Mouse (Mus musculus) heart, embryonic 15.5 days (tissue): ENCODE results near the gene Tmem33. TPM values are rescaled to one million over a fixed set of nuclear protein-coding genes. Genes with fewer than 3 reads are reported as not detected.

ENCODE experiments used
- ATAC-seq: fragments of 200-750 bp; cut with Nextera tagmentation; replicated peaks from 2 replicates; pipeline ENCODE4 v1.8.0; 2017; ENCODE audit warnings: low read depth, moderate TSS enrichment; ENCODE audit not compliant: insufficient number of reproducible peaks, insufficient read depth, low FRiP score
- H3K27ac ChIP-seq: fragments of 300-500 bp; sonication (generic); 2 replicates; pipeline ENCODE4 v1.5.1; 2015; ENCODE audit warnings: mild to moderate bottlenecking, inconsistent platforms
- H3K27me3 ChIP-seq: fragments of 300-500 bp; sonication (generic); 2 replicates; pipeline ENCODE4 v1.6.1; 2015; ENCODE audit warnings: inconsistent platforms
- H3K36me3 ChIP-seq: fragments of 300-500 bp; sonication (generic); 2 replicates; pipeline ENCODE4 v1.6.1; 2015; ENCODE audit warnings: mild to moderate bottlenecking, inconsistent platforms
- H3K4me1 ChIP-seq: fragments of 300-500 bp; sonication (generic); replicated peaks from 2 replicates; pipeline ENCODE4 v1.6.1; 2015; ENCODE audit warnings: inconsistent platforms
- H3K4me2 ChIP-seq: fragments of 300-500 bp; sonication (generic); 2 replicates; pipeline ENCODE4 v1.6.1; 2015; ENCODE audit warnings: inconsistent platforms, mild to moderate bottlenecking, moderate library complexity
- H3K4me3 ChIP-seq: fragments of 300-500 bp; sonication (generic); 2 replicates; pipeline ENCODE4 v1.5.1; 2015; ENCODE audit warnings: mild to moderate bottlenecking, inconsistent platforms
- H3K9ac ChIP-seq: fragments of 300-500 bp; sonication (generic); 2 replicates; pipeline ENCODE4 v1.6.1; 2015; ENCODE audit warnings: mild to moderate bottlenecking, inconsistent platforms
- H3K9me3 ChIP-seq: fragments of 300-500 bp; sonication (generic); replicated peaks from 2 replicates; pipeline ENCODE4 v1.6.1; 2016; ENCODE audit warnings: inconsistent platforms
- WGBS: fragments of 180-500 bp; shearing (Covaris S2); methylation state at CpG from one replicate; pipeline ENCODE4 v1.1.7; 2015; ENCODE audit warnings: mixed read lengths; 5-methylcytosine and 5-hydroxymethylcytosine counted together
- polyA plus RNA-seq: library from polyadenylated mRNA; unstranded; fragments of >200 nt; fragmentation: Nextera tagmentation; extraction: Ambion mirVana; gene quantifications from 2 replicates; pipeline ENCODE4 v1.2.1, GENCODE M21; 2015

Gene Tmem33
- polyA plus RNA-seq, 1 experiment from 2014 or later = 46.4 TPM

- Histone ChIP-seq H3K9ac (no peak overlapping the region), H3K4me1 (peaks cover 21% of the 10 kb centered on the region), H3K4me3 (no peak overlapping the region), H3K27me3 (peaks cover 94% of the 10 kb centered on the region), H3K36me3 (no peaks in the 10 kb centered on the region), H3K4me2 (no peak overlapping the region), H3K27ac (no peak overlapping the region), H3K9me3 (peaks cover 8% of the 10 kb centered on the region; the same call in 1 of the 2 replicates)
- no peak for ATAC-seq
- WGBS = 44% methylated on average over 7 of the region's 7 CpGs
Observed at GRCm38 (mm10) chr5:67225758-67226157, 34.6 kb upstream of the Tmem33 start.

- no peak overlapping the region for H3K9ac ChIP-seq
- no peak overlapping the region for H3K4me2 ChIP-seq
- ATAC-seq = no peak
- no peak overlapping the region for H3K27ac ChIP-seq
- H3K4me3 ChIP-seq = no peak overlapping the region
- peaks cover 94% of the 10 kb centered on the region for H3K27me3 ChIP-seq
- 9% methylated on average over 11 of the region's 11 CpGs for WGBS
- H3K36me3 ChIP-seq = no peaks in the 10 kb centered on the region
- H3K4me1 ChIP-seq = peaks cover 27% of the 10 kb centered on the region
- peaks cover 8% of the 10 kb centered on the region; the same call in 1 of the 2 replicates for H3K9me3 ChIP-seq
Observed at GRCm38 (mm10) chr5:67227261-67227660, 33.1 kb upstream of the Tmem33 start.

DNA sequence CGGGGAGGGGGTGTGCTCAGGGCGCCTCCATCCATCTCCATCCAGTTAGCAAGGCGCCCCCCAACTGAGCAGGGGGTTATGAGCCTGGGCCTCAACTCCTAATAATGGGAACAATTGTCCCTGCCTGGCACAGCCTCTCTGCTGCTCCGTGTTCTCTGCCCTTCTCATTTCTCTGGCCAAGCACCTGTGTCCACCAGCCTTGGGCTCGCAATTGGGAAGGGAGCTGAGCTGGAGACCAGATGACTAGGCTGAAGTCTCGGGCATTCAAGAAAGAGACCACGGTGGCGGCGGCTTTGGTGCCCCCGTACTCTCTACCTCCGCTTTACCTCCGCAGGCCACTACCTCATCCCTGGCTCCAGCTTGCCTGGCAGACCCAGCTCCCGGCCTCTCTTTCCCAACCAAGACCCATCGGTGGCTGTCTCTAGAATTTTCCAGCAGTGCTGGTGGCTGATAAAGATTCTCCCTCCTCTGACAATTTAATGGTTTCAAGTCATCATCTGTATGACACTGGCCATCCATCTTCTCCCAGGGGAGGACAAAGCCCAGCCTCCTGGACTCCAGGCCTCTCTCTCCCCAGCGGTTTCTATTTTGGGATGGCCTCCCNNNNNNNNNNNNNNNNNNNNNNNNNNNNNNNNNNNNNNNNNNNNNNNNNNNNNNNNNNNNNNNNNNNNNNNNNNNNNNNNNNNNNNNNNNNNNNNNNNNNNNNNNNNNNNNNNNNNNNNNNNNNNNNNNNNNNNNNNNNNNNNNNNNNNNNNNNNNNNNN, 32.5 kb upstream of the Tmem33 start:
- 0 out of 2 replicates have a peak overlapping the region, but pooled peaks have one; percentile 2 for H3K4me2 ChIP-seq
- H3K9me3 ChIP-seq = peaks cover 8% of the 10 kb centered on the region; the same call in 1 of the 2 replicates
- H3K27ac ChIP-seq = no peak overlapping the region
- H3K4me1 ChIP-seq = peaks cover 21% of the 10 kb centered on the region
- no peak for ATAC-seq
- peaks cover 94% of the 10 kb centered on the region for H3K27me3 ChIP-seq
- WGBS = 1% methylated on average over 15 of the region's 15 CpGs
- no peak overlapping the region for H3K4me3 ChIP-seq
- H3K36me3 ChIP-seq = no peaks in the 10 kb centered on the region
- H3K9ac ChIP-seq = no peak overlapping the region

- WGBS = 50% methylated on average over 4 of the region's 4 CpGs
Observed at GRCm38 (mm10) chr5:67234682-67235081, 25.7 kb upstream of the Tmem33 start.

GRCm38 (mm10) chr5:67235462-67235861, 24.9 kb upstream of the Tmem33 start:
- 50% methylated on average over 3 of the region's 3 CpGs for WGBS
- Histone ChIP-seq H3K9ac (no peak overlapping the region), H3K36me3 (no peaks in the 10 kb centered on the region), H3K27ac (no peak overlapping the region), H3K27me3 (peaks cover 60% of the 10 kb centered on the region), H3K4me3 (no peak overlapping the region), H3K4me2 (no peak overlapping the region), H3K4me1 (peaks cover 10% of the 10 kb centered on the region), H3K9me3 (no peaks in the 10 kb centered on the region)
- ATAC-seq = no peak

More at GRCm38 (mm10) chr5:67234682-67235081, 25.7 kb upstream of the Tmem33 start:
- Histone ChIP-seq H3K4me2 (no peak overlapping the region), H3K9ac (no peak overlapping the region), H3K27me3 (peaks cover 66% of the 10 kb centered on the region), H3K36me3 (no peaks in the 10 kb centered on the region), H3K4me3 (no peak overlapping the region), H3K27ac (no peak overlapping the region), H3K9me3 (no peaks in the 10 kb centered on the region), H3K4me1 (peaks cover 15% of the 10 kb centered on the region)
- ATAC-seq = no peak

- H3K4me1 ChIP-seq = no peaks in the 10 kb centered on the region
- H3K4me3 ChIP-seq = no peak overlapping the region
- ATAC-seq = no peak
- H3K9me3 ChIP-seq = no peaks in the 10 kb centered on the region
- H3K4me2 ChIP-seq = no peak overlapping the region
- no peaks in the 10 kb centered on the region for H3K36me3 ChIP-seq
- no peak overlapping the region for H3K9ac ChIP-seq
- 85% methylated on average over 3 of the region's 3 CpGs for WGBS
- H3K27me3 ChIP-seq = peaks cover 49% of the 10 kb centered on the region
- no peak overlapping the region for H3K27ac ChIP-seq
Observed at GRCm38 (mm10) chr5:67236601-67237000, 23.8 kb upstream of the Tmem33 start.

DNA sequence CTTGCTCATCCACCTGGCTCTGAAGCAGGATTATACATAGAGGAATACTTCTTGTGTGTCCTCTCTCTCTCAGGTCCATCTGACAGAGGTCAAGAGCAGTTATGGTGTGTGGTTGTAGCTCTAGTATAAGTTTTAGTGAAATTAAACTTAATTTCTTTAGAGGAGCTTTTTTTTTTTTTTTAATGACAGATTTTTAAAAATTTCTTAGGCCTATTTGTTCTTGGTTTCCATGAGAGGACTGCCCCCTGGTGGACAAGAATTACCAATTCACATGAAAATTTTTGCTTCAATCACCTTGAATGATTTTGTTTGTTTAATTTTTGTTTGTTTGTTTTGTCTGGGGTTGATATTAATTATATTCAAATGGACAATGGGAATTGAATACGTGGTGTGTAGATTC, 22.1 kb upstream of the Tmem33 start:
- WGBS = 8% methylated on average over 1 of the region's 1 CpGs

GRCm38 (mm10) chr5:67241713-67242112, 18.7 kb upstream of the Tmem33 start:
- Histone ChIP-seq H3K4me1 (no peaks in the 10 kb centered on the region), H3K4me3 (no peak overlapping the region), H3K27ac (no peak overlapping the region), H3K9me3 (no peaks in the 10 kb centered on the region), H3K27me3 (peaks cover 15% of the 10 kb centered on the region), H3K36me3 (no peaks in the 10 kb centered on the region), H3K9ac (no peak overlapping the region), H3K4me2 (no peak overlapping the region)
- ATAC-seq = no peak
- 74% methylated on average over 6 of the region's 6 CpGs for WGBS

More for the DNA sequence above, 22.1 kb upstream of the Tmem33 start:
- H3K4me1 ChIP-seq = no peaks in the 10 kb centered on the region
- H3K9ac ChIP-seq = no peak overlapping the region
- H3K4me3 ChIP-seq = no peak overlapping the region
- ATAC-seq = no peak
- peaks cover 32% of the 10 kb centered on the region for H3K27me3 ChIP-seq
- no peaks in the 10 kb centered on the region for H3K36me3 ChIP-seq
- H3K9me3 ChIP-seq = no peaks in the 10 kb centered on the region
- no peak overlapping the region for H3K4me2 ChIP-seq
- no peak overlapping the region for H3K27ac ChIP-seq

GRCm38 (mm10) chr5:67243231-67243630, 17.1 kb upstream of the Tmem33 start:
- H3K27ac ChIP-seq = no peak overlapping the region
- H3K27me3 ChIP-seq = peaks cover 19% of the 10 kb centered on the region
- no peaks in the 10 kb centered on the region for H3K9me3 ChIP-seq
- no peak for ATAC-seq
- H3K4me1 ChIP-seq = no peaks in the 10 kb centered on the region
- H3K4me3 ChIP-seq = no peak overlapping the region
- H3K36me3 ChIP-seq = no peaks in the 10 kb centered on the region
- WGBS = 89% methylated on average over 5 of the region's 5 CpGs
- H3K4me2 ChIP-seq = no peak overlapping the region
- no peak overlapping the region for H3K9ac ChIP-seq

DNA sequence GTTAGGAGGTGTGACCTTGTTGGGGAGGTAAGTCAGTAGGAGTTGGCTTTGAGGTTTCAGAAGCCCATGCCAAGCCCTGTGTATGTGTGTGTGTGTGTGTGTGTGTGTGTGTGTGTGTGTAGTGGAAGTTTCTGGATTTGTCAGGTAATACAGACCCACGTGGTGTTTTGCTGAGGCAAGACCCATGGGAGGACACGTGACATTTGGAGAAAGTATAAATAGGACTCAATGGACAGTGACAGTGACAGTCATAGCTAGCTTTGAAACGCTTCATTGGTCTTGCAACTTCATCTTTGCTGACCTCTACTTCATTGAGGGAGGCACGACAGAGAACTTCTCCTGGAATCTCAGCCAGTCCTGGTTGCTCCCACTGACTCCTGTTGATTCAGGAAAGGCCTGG, 8.1 kb upstream of the Tmem33 start:
- no peak overlapping the region for H3K4me2 ChIP-seq
- H3K4me1 ChIP-seq = no peaks in the 10 kb centered on the region
- no peak for ATAC-seq
- no peaks in the 10 kb centered on the region for H3K36me3 ChIP-seq
- no peaks in the 10 kb centered on the region for H3K9me3 ChIP-seq
- H3K27ac ChIP-seq = no peak overlapping the region
- H3K9ac ChIP-seq = no peak overlapping the region
- 72% methylated on average over 4 of the region's 4 CpGs for WGBS
- peaks cover 4% of the 10 kb centered on the region; the same call in 1 of the 2 replicates for H3K27me3 ChIP-seq
- H3K4me3 ChIP-seq = no peak overlapping the region

GRCm38 (mm10) chr5:67255664-67256063, 4.7 kb upstream of the Tmem33 start:
- Histone ChIP-seq H3K9ac (no peak overlapping the region), H3K27ac (no peak overlapping the region), H3K27me3 (no peaks in the 10 kb centered on the region), H3K9me3 (no peaks in the 10 kb centered on the region), H3K36me3 (no peaks in the 10 kb centered on the region), H3K4me2 (no peak overlapping the region), H3K4me1 (no peaks in the 10 kb centered on the region), H3K4me3 (no peak overlapping the region)
- ATAC-seq = no peak
- 53% methylated on average over 8 of the region's 8 CpGs for WGBS

DNA sequence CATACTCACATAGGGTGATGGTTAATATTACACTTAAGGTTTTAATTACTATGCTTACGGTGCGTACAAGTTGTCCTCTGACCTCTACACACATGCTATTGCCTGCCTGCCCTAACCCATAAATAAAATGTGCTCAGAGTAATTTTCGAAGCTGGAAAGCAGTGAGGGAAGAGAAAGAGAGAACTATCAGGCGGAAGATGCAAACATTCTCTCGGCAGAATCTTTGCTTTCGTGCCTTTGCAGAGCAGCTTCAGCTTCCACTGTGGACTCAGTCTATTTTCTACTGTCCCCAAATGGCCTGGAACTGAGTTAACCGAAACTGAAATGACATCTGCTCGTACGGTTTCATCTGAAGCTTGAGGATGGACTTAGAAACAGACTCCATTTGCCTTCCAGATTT, 1.9 kb upstream of the Tmem33 start:
- Histone ChIP-seq H3K4me1 (peaks cover 8% of the 10 kb centered on the region), H3K4me2 (no peak overlapping the region), H3K36me3 (no peaks in the 10 kb centered on the region), H3K9me3 (no peaks in the 10 kb centered on the region), H3K27me3 (no peaks in the 10 kb centered on the region), H3K9ac (no peak overlapping the region), H3K4me3 (no peak overlapping the region), H3K27ac (no peak overlapping the region)
- no peak for ATAC-seq
- 81% methylated on average over 9 of the region's 9 CpGs for WGBS
